Mouse (Mus musculus) heart, embryonic 10.5 days (tissue): ENCODE results near the gene Arhgap28. TPM values are rescaled to one million over a fixed set of nuclear protein-coding genes. Genes with fewer than 3 reads are reported as not detected.
"Not testable (repeated sequence)": the region's sequence is repeated elsewhere in the genome, so short reads cannot be mapped to it uniquely, and the experiment has no call there.

ENCODE experiments used
- DNase-seq: peaks from one replicate; pipeline ENCODE4 v3.0.0-alpha.2; 2017; ENCODE audit warnings: low spot score
- H3K27ac ChIP-seq: fragments of 300-500 bp; sonication (generic); 2 replicates; pipeline ENCODE4 v1.5.1; 2016; ENCODE audit warnings: mild to moderate bottlenecking
- H3K27me3 ChIP-seq: fragments of 300-500 bp; sonication (generic); 2 replicates; pipeline ENCODE4 v1.6.1; 2016; ENCODE audit warnings: mild to moderate bottlenecking; ENCODE audit not compliant: poor library complexity, insufficient read depth, severe bottlenecking
- H3K36me3 ChIP-seq: fragments of 300-500 bp; sonication (generic); 2 replicates; pipeline ENCODE4 v1.6.1; 2016; ENCODE audit warnings: mild to moderate bottlenecking, moderate library complexity
- H3K4me1 ChIP-seq: fragments of 300-500 bp; sonication (generic); 2 replicates; pipeline ENCODE4 v1.6.1; 2016; ENCODE audit warnings: mild to moderate bottlenecking
- H3K4me3 ChIP-seq: fragments of 300-500 bp; sonication (generic); 2 replicates; pipeline ENCODE4 v1.5.1; 2016; ENCODE audit warnings: mild to moderate bottlenecking, moderate library complexity
- H3K9me3 ChIP-seq: fragments of 300-500 bp; sonication (generic); 2 replicates; pipeline ENCODE4 v1.6.1; 2016; ENCODE audit warnings: mild to moderate bottlenecking, moderate library complexity
- WGBS: fragments of 180-500 bp; shearing (Covaris S2); methylation state at CpG from one replicate; pipeline ENCODE4 v1.1.7; 2016; 5-methylcytosine and 5-hydroxymethylcytosine counted together
- polyA plus RNA-seq: library from polyadenylated mRNA; unstranded; fragments of >200 nt; fragmentation: Nextera tagmentation; extraction: Ambion mirVana; gene quantifications from 2 replicates; pipeline ENCODE4 v1.2.1, GENCODE M21; 2016

Gene Arhgap28
- polyA plus RNA-seq, 1 experiment from 2014 or later = 38.1 TPM

DNA sequence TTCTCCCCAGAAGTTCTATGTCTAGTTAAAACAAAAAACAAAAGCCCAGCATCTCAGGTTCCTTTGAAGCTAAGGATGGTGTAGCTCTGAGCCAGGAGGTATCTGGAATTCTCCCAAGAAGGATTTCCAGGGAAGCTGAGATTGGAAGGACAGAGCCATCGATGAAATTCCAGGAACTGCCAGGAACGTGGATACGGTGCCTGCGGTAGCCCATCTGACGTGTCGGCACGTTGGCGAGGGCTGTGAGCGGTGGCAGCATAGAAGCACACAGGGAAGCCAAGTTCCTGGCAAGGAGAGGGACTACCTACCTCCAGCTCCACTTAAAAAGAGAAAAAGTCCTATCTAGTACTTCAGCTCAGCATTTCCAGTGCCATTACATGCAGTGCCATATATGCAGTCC lies 115.8 kb downstream of the Arhgap28 start:
- H3K27ac ChIP-seq = no peak overlapping the region
- peaks cover 17% of the 10 kb centered on the region for H3K4me1 ChIP-seq
- 87% methylated on average over 9 of the region's 9 CpGs for WGBS
- H3K27me3 ChIP-seq = no peaks in the 10 kb centered on the region
- no peaks in the 10 kb centered on the region for H3K9me3 ChIP-seq
- peaks cover 17% of the 10 kb centered on the region for H3K36me3 ChIP-seq
- no peak overlapping the region for H3K4me3 ChIP-seq
- DNase-seq = no peak

DNA sequence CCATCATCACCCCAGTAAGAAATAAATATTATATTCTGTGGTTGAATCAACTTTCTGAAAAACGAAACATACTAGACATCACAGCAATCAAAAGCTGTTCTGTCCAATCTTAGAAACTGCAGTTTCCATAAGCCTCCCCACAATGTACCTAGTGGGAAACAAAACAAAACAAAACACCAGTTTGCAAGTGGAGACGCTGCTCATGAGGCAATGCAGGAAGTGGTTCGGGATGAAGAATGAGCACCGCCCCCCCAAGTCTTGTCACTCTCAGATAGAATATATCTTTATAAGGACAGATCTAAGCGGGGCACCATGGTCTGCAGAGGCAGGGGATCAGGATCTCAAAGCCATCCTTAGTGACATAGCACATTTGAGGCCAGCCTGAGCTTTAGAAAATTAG lies 117.6 kb downstream of the Arhgap28 start:
- no peak for DNase-seq
- WGBS = 76% methylated on average over 5 of the region's 5 CpGs
- no peaks in the 10 kb centered on the region for H3K27me3 ChIP-seq

GRCm38 (mm10) chr17:67877599-67877998 lies 126.3 kb downstream of the Arhgap28 start:
- Histone ChIP-seq H3K27ac (no peak overlapping the region), H3K9me3 (no peaks in the 10 kb centered on the region), H3K36me3 (peaks cover 53% of the 10 kb centered on the region), H3K4me3 (no peak overlapping the region), H3K4me1 (no peaks in the 10 kb centered on the region), H3K27me3 (no peaks in the 10 kb centered on the region)
- DNase-seq = no peak
- WGBS = 85% methylated on average over 12 of the region's 12 CpGs

More for the DNA sequence above, 117.6 kb downstream of the Arhgap28 start:
- Histone ChIP-seq H3K36me3 (peaks cover 15% of the 10 kb centered on the region), H3K4me1 (peaks cover 17% of the 10 kb centered on the region), H3K9me3 (no peaks in the 10 kb centered on the region), H3K4me3 (no peak overlapping the region), H3K27ac (no peak overlapping the region)

- Histone ChIP-seq H3K27me3 (peaks cover 24% of the 10 kb centered on the region; the same call in 1 of the 2 replicates), H3K9me3 (no peaks in the 10 kb centered on the region), H3K36me3 (peaks cover 69% of the 10 kb centered on the region), H3K4me1 (no peaks in the 10 kb centered on the region; the same call in 1 of the 2 replicates), H3K27ac (no peak overlapping the region), H3K4me3 (no peak overlapping the region)
- WGBS = 68% methylated on average over 23 of the region's 23 CpGs
- DNase-seq = peak; percentile 69
These were observed 134.0 kb downstream of the Arhgap28 start for GRCm38 (mm10) chr17:67869731-67870601.

- no peak overlapping the region for H3K27ac ChIP-seq
- WGBS = 75% methylated on average over 20 of the region's 20 CpGs
- H3K4me3 ChIP-seq = no peak overlapping the region
- peaks cover 52% of the 10 kb centered on the region for H3K36me3 ChIP-seq
- H3K9me3 ChIP-seq = no peaks in the 10 kb centered on the region
- H3K27me3 ChIP-seq = peaks cover 41% of the 10 kb centered on the region; the same call in 1 of the 2 replicates
- peak; percentile 66 for DNase-seq
- no peaks in the 10 kb centered on the region; the same call in 1 of the 2 replicates for H3K4me1 ChIP-seq
These were observed 137.2 kb downstream of the Arhgap28 start for GRCm38 (mm10) chr17:67866541-67867241.

DNA sequence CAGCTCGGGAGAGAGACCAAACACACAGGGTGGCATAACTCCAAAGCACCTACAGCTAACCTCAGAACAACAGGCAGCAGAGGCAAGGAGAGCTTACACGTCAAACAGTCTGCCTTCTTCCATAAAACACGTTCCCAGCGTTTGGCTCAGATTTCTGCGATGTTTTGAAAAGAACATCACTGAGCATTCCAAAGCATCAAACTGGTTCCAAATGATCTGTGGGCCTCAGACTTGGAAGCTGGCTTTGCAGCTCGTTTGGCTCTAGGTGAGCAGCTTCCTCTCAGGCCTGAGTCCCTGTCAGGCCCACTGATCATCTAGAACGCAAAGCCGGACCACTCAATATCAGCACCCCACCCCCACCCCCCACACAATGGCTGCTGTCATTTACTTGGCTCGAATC lies 137.9 kb downstream of the Arhgap28 start:
- no peaks in the 10 kb centered on the region for H3K9me3 ChIP-seq
- no peak overlapping the region for H3K27ac ChIP-seq
- peaks cover 47% of the 10 kb centered on the region for H3K36me3 ChIP-seq
- 83% methylated on average over 9 of the region's 9 CpGs for WGBS
- H3K4me1 ChIP-seq = no peaks in the 10 kb centered on the region; the same call in 1 of the 2 replicates
- DNase-seq = no peak
- H3K4me3 ChIP-seq = no peak overlapping the region
- H3K27me3 ChIP-seq = peaks cover 46% of the 10 kb centered on the region; the same call in 1 of the 2 replicates

DNA sequence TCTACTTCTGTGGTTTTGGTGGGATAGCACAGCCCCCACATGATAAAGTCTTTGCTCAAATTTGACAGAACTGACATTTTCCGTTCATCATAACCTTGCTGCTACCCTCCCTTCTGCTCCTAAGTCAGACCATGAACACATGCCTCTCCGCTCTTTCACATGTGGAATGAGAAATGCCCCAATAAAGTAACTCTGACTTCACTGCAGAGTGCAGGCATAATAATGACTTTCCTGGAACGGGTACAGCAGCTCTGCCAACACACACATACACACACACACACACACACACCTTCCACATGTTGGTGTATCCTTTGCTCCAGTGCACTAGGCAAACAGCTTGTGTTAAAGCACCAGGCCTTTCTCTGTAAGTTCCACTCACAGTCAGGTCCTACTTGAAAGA lies 139.0 kb downstream of the Arhgap28 start:
- H3K27ac ChIP-seq = no peak overlapping the region
- peaks cover 47% of the 10 kb centered on the region for H3K36me3 ChIP-seq
- no peaks in the 10 kb centered on the region; the same call in 1 of the 2 replicates for H3K4me1 ChIP-seq
- H3K4me3 ChIP-seq = no peak overlapping the region
- peaks cover 47% of the 10 kb centered on the region; the same call in 1 of the 2 replicates for H3K27me3 ChIP-seq
- WGBS = 85% methylated on average over 3 of the region's 3 CpGs
- DNase-seq = peak; percentile 33
- H3K9me3 ChIP-seq = no peaks in the 10 kb centered on the region

- WGBS = 46% methylated on average over 10 of the region's 10 CpGs
- no peak overlapping the region for H3K27ac ChIP-seq
- H3K4me3 ChIP-seq = no peak overlapping the region
- H3K9me3 ChIP-seq = no peaks in the 10 kb centered on the region
- DNase-seq = peak; percentile 85
- H3K4me1 ChIP-seq = no peaks in the 10 kb centered on the region; the same call in 1 of the 2 replicates
- H3K36me3 ChIP-seq = peaks cover 49% of the 10 kb centered on the region
- peaks cover 47% of the 10 kb centered on the region; the same call in 1 of the 2 replicates for H3K27me3 ChIP-seq
These were observed 139.6 kb downstream of the Arhgap28 start for GRCm38 (mm10) chr17:67864363-67864762.

DNA sequence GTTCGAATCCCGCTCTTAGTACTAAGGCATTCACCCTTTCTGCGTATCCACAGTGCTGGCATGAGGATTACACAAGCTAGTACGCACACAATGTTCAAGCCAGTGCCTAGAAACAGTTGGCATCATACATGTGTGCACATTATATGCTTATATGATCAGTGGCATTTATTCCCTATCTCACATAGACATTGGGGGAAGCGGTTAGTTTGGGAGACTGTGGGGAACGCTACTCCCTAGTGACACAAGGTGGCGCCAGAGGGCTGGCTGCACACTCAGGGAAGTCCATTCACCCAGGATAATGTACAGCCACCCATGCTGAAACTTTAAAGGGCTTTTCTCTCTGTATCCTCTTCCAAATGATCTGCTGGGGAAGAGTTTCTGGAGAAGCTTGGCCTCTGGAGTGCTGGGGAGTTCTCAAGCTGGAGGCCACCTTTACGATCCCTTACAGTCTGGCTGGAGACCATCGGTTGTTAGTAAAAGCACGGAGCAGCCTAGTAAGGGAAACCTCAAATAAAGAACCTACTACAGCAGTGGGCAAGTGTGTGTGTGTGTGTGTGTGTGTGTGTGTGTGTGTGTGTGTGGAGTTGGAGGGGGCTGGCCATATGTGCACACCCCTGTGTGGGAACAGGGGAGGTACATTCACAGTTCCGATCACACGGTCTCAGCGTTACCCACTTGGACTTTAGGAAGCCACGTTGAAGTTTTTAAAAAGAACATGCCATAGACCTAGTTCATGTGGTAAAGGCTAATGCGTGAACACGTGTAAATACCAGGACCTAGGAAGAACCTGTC lies 142.0 kb downstream of the Arhgap28 start:
- H3K36me3 ChIP-seq = peaks cover 52% of the 10 kb centered on the region
- WGBS = 80% methylated on average over 16 of the region's 16 CpGs
- peaks cover 43% of the 10 kb centered on the region; the same call in 1 of the 2 replicates for H3K27me3 ChIP-seq

GRCm38 (mm10) chr17:67861080-67861630 lies 142.8 kb downstream of the Arhgap28 start:
- H3K27ac ChIP-seq = no peak overlapping the region
- peaks cover 36% of the 10 kb centered on the region; the same call in 1 of the 2 replicates for H3K27me3 ChIP-seq
- DNase-seq = no peak
- 85% methylated on average over 10 of the region's 10 CpGs for WGBS
- no peaks in the 10 kb centered on the region; the same call in 1 of the 2 replicates for H3K4me1 ChIP-seq
- H3K36me3 ChIP-seq = peaks cover 55% of the 10 kb centered on the region
- no peaks in the 10 kb centered on the region for H3K9me3 ChIP-seq
- no peak overlapping the region for H3K4me3 ChIP-seq

More for the DNA sequence above, 142.0 kb downstream of the Arhgap28 start:
- Histone ChIP-seq H3K4me3 (no peak overlapping the region), H3K4me1 (no peaks in the 10 kb centered on the region; the same call in 1 of the 2 replicates), H3K9me3 (no peaks in the 10 kb centered on the region), H3K27ac (no peak overlapping the region)
- DNase-seq = peak; percentile 82

GRCm38 (mm10) chr17:67841494-67841893 lies 162.4 kb downstream of the Arhgap28 start:
- not testable (repeated sequence) for H3K27ac ChIP-seq, H3K4me1 ChIP-seq, H3K9me3 ChIP-seq, H3K27me3 ChIP-seq, DNase-seq, H3K4me3 ChIP-seq
- H3K36me3 ChIP-seq = peaks cover 27% of the 10 kb centered on the region
- 96% methylated on average over 2 of the region's 2 CpGs for WGBS

- no peaks in the 10 kb centered on the region for H3K4me1 ChIP-seq
- H3K27ac ChIP-seq = no peak overlapping the region
- 82% methylated on average over 13 of the region's 13 CpGs for WGBS
- DNase-seq = no peak
- no peak overlapping the region for H3K4me3 ChIP-seq
- H3K9me3 ChIP-seq = no peaks in the 10 kb centered on the region
- no peaks in the 10 kb centered on the region for H3K27me3 ChIP-seq
- H3K36me3 ChIP-seq = peaks cover 13% of the 10 kb centered on the region; the same call in 1 of the 2 replicates
These were observed 165.0 kb downstream of the Arhgap28 start for GRCm38 (mm10) chr17:67838948-67839347.
